Mouse (Mus musculus) splenic B cell, adult 2 months (primary cell): Measurements from ENCODE around the gene Dab1.

ENCODE experiments used
- DNase-seq: peaks from one replicate; pipeline ENCODE4 v3.0.0-alpha.2; 2011; ENCODE audit warnings: low read depth, low spot score
- H3K27me3 ChIP-seq: 2 replicates; pipeline ENCODE4 v1.6.1; 2012; ENCODE audit warnings: mild to moderate bottlenecking, low read length, moderate library complexity, mixed read lengths; ENCODE audit not compliant: control insufficient read depth, poor library complexity, insufficient read depth, severe bottlenecking
- H3K36me3 ChIP-seq: 2 replicates; pipeline ENCODE4 v1.6.1; 2012; ENCODE audit warnings: mild to moderate bottlenecking, low read length, moderate library complexity, mixed read lengths; ENCODE audit not compliant: control insufficient read depth, poor library complexity, insufficient read depth, severe bottlenecking

The Dab1 gene

DNA sequence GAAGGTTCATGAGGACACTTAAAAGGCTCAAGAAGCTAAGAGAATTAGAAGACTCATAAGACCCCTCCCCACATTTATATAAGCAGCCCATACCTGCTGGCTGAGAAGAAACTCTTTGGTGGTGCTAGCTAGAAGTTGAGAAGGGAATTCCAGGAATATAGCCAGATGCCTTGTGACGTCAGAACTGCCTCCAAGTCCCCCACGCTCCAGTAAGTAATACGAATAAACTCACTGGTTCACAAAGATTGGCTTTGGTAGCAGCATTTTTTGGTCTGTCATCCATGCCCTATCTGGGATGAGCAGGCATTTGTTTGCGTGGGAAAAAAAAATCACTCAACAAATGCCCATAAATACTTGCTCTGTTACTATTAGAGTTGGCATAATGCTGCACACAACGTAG is 816.6 kb downstream of the Dab1 start:
- no peak for DNase-seq
- Histone ChIP-seq H3K27me3 (no peaks in the 10 kb centered on the region), H3K36me3 (no peaks in the 10 kb centered on the region)

GRCm38 (mm10) chr4:104436411-104436810 is 817.3 kb downstream of the Dab1 start:
- H3K27me3 ChIP-seq: no peaks in the 10 kb centered on the region
- DNase-seq: no peak
- H3K36me3 ChIP-seq: no peaks in the 10 kb centered on the region

DNA sequence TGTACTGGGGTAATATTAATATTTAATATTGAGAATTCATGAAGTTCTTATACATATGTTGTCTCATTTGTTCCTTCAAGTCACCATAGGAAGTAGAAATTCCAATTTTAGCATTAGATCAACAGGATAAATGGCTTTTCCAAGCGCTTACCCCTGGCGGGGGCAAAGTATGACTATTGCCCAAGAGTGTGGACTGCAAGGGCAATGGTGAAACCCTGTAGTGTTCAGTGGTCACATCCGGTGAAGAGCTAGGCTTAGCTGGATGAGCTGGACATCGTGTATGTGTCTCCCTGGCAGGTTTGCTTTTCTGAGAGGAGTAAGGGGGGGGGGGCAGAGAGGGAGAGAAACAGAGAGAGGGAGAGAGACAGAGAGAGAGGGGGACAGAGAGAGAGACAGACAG is 819.6 kb downstream of the Dab1 start:
- Histone ChIP-seq H3K27me3 (no peaks in the 10 kb centered on the region), H3K36me3 (no peaks in the 10 kb centered on the region)
- no peak for DNase-seq

GRCm38 (mm10) chr4:104439641-104440040 is 820.5 kb downstream of the Dab1 start:
- no peak for DNase-seq
- H3K36me3 ChIP-seq: no peaks in the 10 kb centered on the region
- no peaks in the 10 kb centered on the region for H3K27me3 ChIP-seq

DNA sequence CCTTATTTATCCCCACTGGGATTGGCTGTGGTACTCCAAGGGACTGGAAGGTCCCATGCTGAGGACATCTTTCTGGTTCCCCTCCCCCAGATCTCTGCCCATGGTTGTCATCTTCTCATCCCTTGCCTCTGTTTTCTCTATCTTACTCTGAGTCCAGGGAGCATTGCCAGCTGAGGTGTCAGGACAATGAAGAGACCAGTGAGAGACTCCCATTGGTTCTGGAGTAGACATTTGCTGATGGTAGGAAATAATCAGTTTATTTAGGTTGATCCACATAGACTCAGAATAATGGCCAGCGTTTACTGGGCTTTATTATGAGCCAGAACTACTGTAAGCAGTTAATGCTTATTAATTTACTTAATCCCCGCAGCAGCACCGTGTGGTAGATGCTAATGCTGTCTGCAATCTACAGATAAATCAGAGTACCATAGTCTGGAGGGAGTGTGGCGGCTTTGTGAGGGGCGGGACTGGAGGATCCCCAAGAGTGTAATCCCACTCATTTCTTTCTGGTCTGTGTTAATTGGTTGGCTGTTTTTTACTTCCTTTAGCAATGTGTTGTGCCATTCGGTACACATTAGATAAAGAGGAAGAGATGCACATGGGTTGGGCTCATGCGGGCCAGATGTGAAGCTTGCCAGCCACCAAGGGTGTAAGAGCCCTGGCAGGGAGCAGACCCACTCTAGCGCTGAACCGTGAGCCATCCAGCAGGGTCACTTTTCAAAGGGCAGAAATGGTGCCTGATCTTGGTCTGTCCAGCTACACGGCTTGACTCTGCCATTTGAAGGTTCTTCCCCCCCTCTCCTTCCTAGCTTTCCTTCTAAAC is 824.0 kb downstream of the Dab1 start:
- Histone ChIP-seq H3K27me3 (no peaks in the 10 kb centered on the region), H3K36me3 (no peaks in the 10 kb centered on the region)
- DNase-seq: no peak

- no peaks in the 10 kb centered on the region for H3K36me3 ChIP-seq
These were observed 824.6 kb downstream of the Dab1 start for GRCm38 (mm10) chr4:104443775-104444174.

DNA sequence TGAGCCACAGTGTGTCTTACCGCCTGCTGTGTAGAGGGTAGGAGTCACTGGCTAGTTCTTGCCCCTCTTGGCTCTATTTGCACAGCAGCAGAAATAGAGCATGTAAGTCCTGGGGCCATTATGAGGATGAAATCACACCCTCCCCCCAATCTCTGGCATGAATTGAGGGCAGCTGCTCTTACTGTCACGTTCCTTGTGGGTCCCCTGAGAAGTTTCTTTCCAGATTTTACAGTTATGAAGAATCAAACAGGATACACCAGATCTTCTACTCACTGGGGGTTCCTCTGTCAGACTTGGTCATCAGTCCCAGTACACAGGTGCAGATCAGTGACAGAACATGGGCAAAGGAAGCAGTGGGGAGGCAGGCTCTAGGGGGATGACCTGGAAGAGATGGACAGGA is 825.8 kb downstream of the Dab1 start:
- no peak for DNase-seq
- Histone ChIP-seq H3K36me3 (no peaks in the 10 kb centered on the region), H3K27me3 (no peaks in the 10 kb centered on the region)

More at GRCm38 (mm10) chr4:104443775-104444174, 824.6 kb downstream of the Dab1 start:
- DNase-seq: no peak
- no peaks in the 10 kb centered on the region for H3K27me3 ChIP-seq

DNA sequence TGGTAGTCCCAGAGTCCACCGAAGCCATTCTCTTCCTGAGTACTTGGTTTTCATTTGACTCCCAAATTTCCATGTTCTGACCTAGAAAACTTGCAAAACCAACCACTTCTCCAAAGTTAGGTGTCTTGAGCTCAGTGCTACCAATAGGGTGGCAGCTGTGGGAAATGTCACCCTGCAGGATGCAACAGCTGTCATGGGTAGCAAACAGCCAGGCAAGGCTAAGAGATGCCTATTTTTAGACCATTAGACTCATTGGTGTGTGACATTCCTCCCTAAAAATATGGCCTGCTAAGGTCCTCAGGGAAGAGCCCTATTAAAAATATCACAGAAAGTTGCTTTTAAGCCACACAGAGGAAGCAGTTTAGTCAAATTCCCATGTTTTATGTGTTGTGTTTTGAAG is 829.0 kb downstream of the Dab1 start:
- H3K36me3 ChIP-seq: no peaks in the 10 kb centered on the region
- H3K27me3 ChIP-seq: no peaks in the 10 kb centered on the region
- DNase-seq: no peak

GRCm38 (mm10) chr4:104450645-104451044 is 831.5 kb downstream of the Dab1 start:
- H3K36me3 ChIP-seq: no peaks in the 10 kb centered on the region
- no peaks in the 10 kb centered on the region for H3K27me3 ChIP-seq
- no peak for DNase-seq

DNA sequence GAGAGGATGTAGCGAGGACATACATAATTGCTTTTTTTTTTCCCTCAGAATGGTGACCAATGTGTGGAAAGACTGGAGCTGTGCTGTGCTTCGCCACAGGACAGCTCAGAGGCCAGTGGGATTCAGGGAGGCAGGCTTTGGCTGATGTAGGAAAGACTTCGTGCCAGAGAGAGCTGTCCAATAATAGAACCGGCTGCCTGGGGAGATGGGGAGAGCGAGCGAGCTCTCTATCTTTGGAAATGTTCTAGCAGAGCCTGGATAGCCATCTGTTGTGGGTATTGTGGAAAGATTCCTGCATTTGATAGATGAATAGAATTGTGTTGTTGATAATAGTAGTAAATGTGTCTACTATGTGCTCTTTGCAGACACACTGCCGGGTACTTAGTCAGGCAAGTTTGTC is 833.4 kb downstream of the Dab1 start:
- Histone ChIP-seq H3K27me3 (no peaks in the 10 kb centered on the region), H3K36me3 (no peaks in the 10 kb centered on the region)
- no peak for DNase-seq

- no peak for DNase-seq
- Histone ChIP-seq H3K27me3 (no peaks in the 10 kb centered on the region), H3K36me3 (no peaks in the 10 kb centered on the region)
These were observed 836.0 kb downstream of the Dab1 start for GRCm38 (mm10) chr4:104455151-104455550.

- Histone ChIP-seq H3K36me3 (no peaks in the 10 kb centered on the region), H3K27me3 (no peaks in the 10 kb centered on the region)
- no peak for DNase-seq
These were observed 836.6 kb downstream of the Dab1 start for GRCm38 (mm10) chr4:104455760-104456159.

- H3K27me3 ChIP-seq: no peaks in the 10 kb centered on the region
- no peak for DNase-seq
These were observed 837.2 kb downstream of the Dab1 start for GRCm38 (mm10) chr4:104456173-104456873.

DNA sequence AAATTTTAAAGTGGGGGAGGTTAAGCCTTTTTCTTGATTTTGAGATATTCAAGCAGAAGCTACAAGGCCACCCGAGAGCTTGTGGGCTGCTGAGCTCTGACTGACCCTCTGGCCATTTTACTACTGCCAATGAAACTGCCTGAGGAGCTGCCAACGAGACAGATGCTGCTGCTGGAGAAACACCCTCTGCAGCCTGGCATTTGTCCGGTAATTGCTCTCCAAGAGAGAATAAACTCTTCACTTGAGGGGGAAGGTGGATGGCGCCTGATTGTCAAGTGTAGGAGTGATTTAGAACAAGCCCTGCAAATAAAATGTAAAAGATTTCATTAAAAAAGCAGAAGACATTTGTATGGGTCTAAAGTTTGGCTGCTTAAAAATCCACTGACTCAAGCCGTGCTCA is 839.6 kb downstream of the Dab1 start:
- H3K36me3 ChIP-seq: no peaks in the 10 kb centered on the region
- DNase-seq: no peak

More at GRCm38 (mm10) chr4:104456173-104456873, 837.2 kb downstream of the Dab1 start:
- no peaks in the 10 kb centered on the region for H3K36me3 ChIP-seq

More for the DNA sequence above, 839.6 kb downstream of the Dab1 start:
- no peaks in the 10 kb centered on the region for H3K27me3 ChIP-seq
